Mouse (Mus musculus) bone marrow macrophage, adult 2 months (primary cell): ENCODE data around the gene Acbd5. TPM values are rescaled to one million over a fixed set of nuclear protein-coding genes. Genes with fewer than 3 reads are reported as not detected.

Source experiments
- H3K27ac ChIP-seq: 2 replicates; pipeline ENCODE4 v1.5.1; 2012; ENCODE audit warnings: low read depth, low read length; ENCODE audit not compliant: insufficient read depth
- H3K4me1 ChIP-seq: 2 replicates; pipeline ENCODE4 v1.6.1; 2012; ENCODE audit warnings: low read length; ENCODE audit not compliant: control insufficient read depth, insufficient read depth
- H3K4me3 ChIP-seq: 2 replicates; pipeline ENCODE4 v1.5.1; 2012; ENCODE audit warnings: mild to moderate bottlenecking, low read length, moderate library complexity; ENCODE audit not compliant: insufficient read depth
- CTCF ChIP-seq: IDR thresholded peaks from 2 replicates; pipeline ENCODE4 v1.5.1; 2012; ENCODE audit warnings: low read depth, mild to moderate bottlenecking, low read length, moderate library complexity
- POLR2A ChIP-seq: IDR thresholded peaks from 2 replicates; pipeline ENCODE4 v1.6.1; 2012; ENCODE audit warnings: mild to moderate bottlenecking, low read depth, low read length, borderline replicate concordance
- polyA plus RNA-seq: library from polyadenylated mRNA; stranded (reverse); fragments of >200 nt; gene quantifications from 2 replicates; pipeline ENCODE4 v1.2.4, GENCODE M21; 2012; ENCODE audit not compliant: missing spikeins, insufficient read depth, insufficient read length

Acbd5 gene
- polyA plus RNA-seq, result 69.1 and 71.5 TPM in 2 replicates

- H3K4me1 ChIP-seq, result peaks cover 7% of the 10 kb centered on the region
Measured at GRCm38 (mm10) chr2:23067552-23068369, at the start of gene Acbd5. Gene Acbd5, plus strand, starts transcription at chr2:23068167.

GRCm38 (mm10) chr2:23019170-23019569 lies 48.8 kb upstream of the Acbd5 start:
- Histone ChIP-seq H3K4me1 (peaks cover 40% of the 10 kb centered on the region), H3K27ac (no peak overlapping the region), H3K4me3 (no peak overlapping the region)
- no peak for TF ChIP-seq POLR2A
- no peak for TF ChIP-seq CTCF

More at GRCm38 (mm10) chr2:23067552-23068369, at the start of gene Acbd5:
- no peak for TF ChIP-seq CTCF
- no peak for TF ChIP-seq POLR2A
- Histone ChIP-seq H3K4me3 (peak within 1 kb of the TSS; percentile 95), H3K27ac (peak within 1 kb of the TSS; percentile 98)

GRCm38 (mm10) chr2:23021320-23021719 lies 46.6 kb upstream of the Acbd5 start:
- Histone ChIP-seq H3K4me1 (peaks cover 38% of the 10 kb centered on the region), H3K4me3 (no peak overlapping the region), H3K27ac (no peak overlapping the region)
- TF ChIP-seq CTCF (no peak), POLR2A (no peak)

GRCm38 (mm10) chr2:23021721-23022120 lies 46.2 kb upstream of the Acbd5 start:
- no peak overlapping the region for H3K4me3 ChIP-seq
- H3K4me1 ChIP-seq, result peaks cover 38% of the 10 kb centered on the region
- no peak for TF ChIP-seq CTCF
- TF ChIP-seq POLR2A, result no peak
- H3K27ac ChIP-seq, result no peak overlapping the region

- peaks cover 44% of the 10 kb centered on the region for H3K4me1 ChIP-seq
- H3K4me3 ChIP-seq, result no peak overlapping the region
- TF ChIP-seq POLR2A (no peak), CTCF (no peak)
- no peak overlapping the region for H3K27ac ChIP-seq
Measured at GRCm38 (mm10) chr2:23023023-23023422, 44.9 kb upstream of the Acbd5 start.

GRCm38 (mm10) chr2:23023714-23024282 lies 44.2 kb upstream of the Acbd5 start:
- TF ChIP-seq POLR2A (no peak), CTCF (no peak)
- Histone ChIP-seq H3K27ac (no peak overlapping the region), H3K4me3 (no peak overlapping the region), H3K4me1 (peaks cover 44% of the 10 kb centered on the region)

GRCm38 (mm10) chr2:23026379-23026778 lies 41.6 kb upstream of the Acbd5 start:
- H3K27ac ChIP-seq, result no peak overlapping the region
- no peak overlapping the region for H3K4me3 ChIP-seq
- H3K4me1 ChIP-seq, result peaks cover 42% of the 10 kb centered on the region
- TF ChIP-seq POLR2A (no peak), CTCF (no peak)

GRCm38 (mm10) chr2:23028826-23029225 lies 39.1 kb upstream of the Acbd5 start:
- H3K4me3 ChIP-seq, result no peak overlapping the region
- peaks cover 22% of the 10 kb centered on the region for H3K4me1 ChIP-seq
- no peak overlapping the region for H3K27ac ChIP-seq
- TF ChIP-seq CTCF (no peak), POLR2A (no peak)

GRCm38 (mm10) chr2:23030631-23031030 lies 37.3 kb upstream of the Acbd5 start:
- Histone ChIP-seq H3K27ac (no peak overlapping the region), H3K4me3 (no peak overlapping the region), H3K4me1 (peaks cover 18% of the 10 kb centered on the region)
- TF ChIP-seq POLR2A, result no peak
- TF ChIP-seq CTCF, result no peak
